Mouse (Mus musculus) kidney, postnatal 0 days (tissue): Measurements from ENCODE around the gene Srgap3. TPM values are rescaled to one million over a fixed set of nuclear protein-coding genes. Genes with fewer than 3 reads are reported as not detected.

Experiments used
- ATAC-seq: fragments of 200-750 bp; cut with Nextera tagmentation; replicated peaks from 2 replicates; pipeline ENCODE4 v1.8.0; 2017; ENCODE audit warnings: low read depth, moderate number of reproducible peaks, moderate TSS enrichment, moderate library complexity; ENCODE audit not compliant: low FRiP score
- DNase-seq: peaks from one replicate; pipeline ENCODE4 v3.0.0-alpha.2; 2016; ENCODE audit warnings: low spot score
- H3K27ac ChIP-seq: fragments of 300-500 bp; sonication (generic); 2 replicates; pipeline ENCODE4 v1.5.1; 2014; ENCODE audit warnings: mild to moderate bottlenecking
- H3K27me3 ChIP-seq: fragments of 300-500 bp; sonication (generic); 2 replicates; pipeline ENCODE4 v1.6.1; 2014; ENCODE audit warnings: low read length, mixed read lengths; ENCODE audit not compliant: insufficient read depth
- H3K36me3 ChIP-seq: fragments of 300-500 bp; sonication (generic); 2 replicates; pipeline ENCODE4 v1.6.1; 2014; ENCODE audit warnings: low read length, mixed read lengths; ENCODE audit not compliant: insufficient read depth
- H3K4me1 ChIP-seq: fragments of 300-500 bp; sonication (generic); replicated peaks from 2 replicates; pipeline ENCODE4 v1.6.1; 2014; ENCODE audit warnings: antibody characterized with exemption, low read length, mixed read lengths; ENCODE audit not compliant: insufficient read depth
- H3K4me2 ChIP-seq: fragments of 300-500 bp; sonication (generic); 2 replicates; pipeline ENCODE4 v1.6.1; 2014; ENCODE audit warnings: mild to moderate bottlenecking, low read length, moderate library complexity, mixed read lengths
- H3K4me3 ChIP-seq: fragments of 300-500 bp; sonication (generic); replicated peaks from 2 replicates; pipeline ENCODE4 v1.5.1; 2014; ENCODE audit warnings: low read depth, low read length
- H3K9ac ChIP-seq: fragments of 300-500 bp; sonication (generic); 2 replicates; pipeline ENCODE4 v1.6.1; 2014; ENCODE audit warnings: low read depth, low read length
- H3K9me3 ChIP-seq: fragments of 300-500 bp; sonication (generic); replicated peaks from 2 replicates; pipeline ENCODE4 v1.6.1; 2016; ENCODE audit warnings: low read length, inconsistent platforms, mixed read lengths
- CTCF ChIP-seq: IDR thresholded peaks from 2 replicates; pipeline ENCODE4 v1.5.1; 2016; ENCODE audit warnings: antibody characterized with exemption, low read depth, mild to moderate bottlenecking, moderate library complexity
- WGBS: fragments of 180-500 bp; shearing (Covaris S2); extraction: QIAGEN DNeasy Blood & Tissue Kit; methylation state at CpG from one replicate; pipeline ENCODE4 v1.1.7; 2014; 5-methylcytosine and 5-hydroxymethylcytosine counted together
- polyA plus RNA-seq: library from polyadenylated mRNA; unstranded; fragments of >200 nt; fragmentation: Nextera tagmentation; extraction: Ambion mirVana; gene quantifications from 2 replicates; pipeline ENCODE4 v1.2.1, GENCODE M21; 2015

Gene Srgap3
- polyA plus RNA-seq, 1 experiment from 2014 or later = 2.1 TPM

- H3K4me2 ChIP-seq = no peak overlapping the region
- H3K4me1 ChIP-seq = no peaks in the 10 kb centered on the region
- DNase-seq = no peak
- H3K4me3 ChIP-seq = no peak overlapping the region
- H3K27ac ChIP-seq = no peak overlapping the region
- 76% methylated on average over 6 of the region's 6 CpGs for WGBS
- H3K27me3 ChIP-seq = no peaks in the 10 kb centered on the region
- ATAC-seq = no peak
- no peak for TF ChIP-seq CTCF
- no peak overlapping the region for H3K9ac ChIP-seq
- H3K9me3 ChIP-seq = no peaks in the 10 kb centered on the region
- no peaks in the 10 kb centered on the region for H3K36me3 ChIP-seq
Observed at GRCm38 (mm10) chr6:112857057-112857456, 90.0 kb downstream of the Srgap3 start.

DNA sequence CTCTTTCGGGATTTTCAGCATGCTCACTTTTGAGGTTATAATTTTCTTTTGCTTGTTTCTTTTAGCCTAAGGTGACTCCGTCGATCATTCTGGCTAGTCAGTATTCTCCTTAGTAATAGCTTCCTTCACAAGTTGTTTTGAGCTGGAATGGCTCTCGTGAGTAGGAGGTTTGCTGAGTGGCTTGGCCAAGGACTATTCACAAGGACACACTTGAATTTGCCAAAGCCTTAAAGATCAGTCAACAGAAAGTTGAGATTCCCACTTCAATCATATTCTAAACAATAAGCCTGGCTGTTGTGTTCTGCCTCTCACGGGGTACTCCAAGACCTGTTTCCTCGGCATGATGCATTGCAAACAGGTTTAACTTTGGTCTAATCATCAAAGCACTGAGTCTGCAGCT, 91.9 kb downstream of the Srgap3 start:
- H3K4me2 ChIP-seq = no peak overlapping the region
- DNase-seq = no peak
- 89% methylated on average over 6 of the region's 6 CpGs for WGBS

GRCm38 (mm10) chr6:112852261-112853235, 94.5 kb downstream of the Srgap3 start:
- 66% methylated on average over 14 of the region's 14 CpGs for WGBS
- no peak for ATAC-seq
- Histone ChIP-seq H3K27ac (no peak overlapping the region), H3K4me1 (no peaks in the 10 kb centered on the region), H3K4me3 (no peak overlapping the region), H3K9me3 (no peaks in the 10 kb centered on the region), H3K9ac (no peak overlapping the region), H3K36me3 (no peaks in the 10 kb centered on the region), H3K27me3 (no peaks in the 10 kb centered on the region), H3K4me2 (no peak overlapping the region)
- TF ChIP-seq CTCF = 0 out of 2 replicates have a peak, but pooled peaks have one; percentile 5
- DNase-seq = no peak

More for the DNA sequence above, 91.9 kb downstream of the Srgap3 start:
- H3K27me3 ChIP-seq = no peaks in the 10 kb centered on the region
- no peak for ATAC-seq
- TF ChIP-seq CTCF = no peak
- H3K9me3 ChIP-seq = no peaks in the 10 kb centered on the region
- H3K9ac ChIP-seq = no peak overlapping the region
- H3K4me1 ChIP-seq = no peaks in the 10 kb centered on the region
- no peaks in the 10 kb centered on the region for H3K36me3 ChIP-seq
- H3K4me3 ChIP-seq = no peak overlapping the region
- H3K27ac ChIP-seq = no peak overlapping the region

- Histone ChIP-seq H3K9me3 (no peaks in the 10 kb centered on the region), H3K4me3 (no peak overlapping the region), H3K27ac (no peak overlapping the region), H3K27me3 (no peaks in the 10 kb centered on the region), H3K4me2 (no peak overlapping the region), H3K36me3 (no peaks in the 10 kb centered on the region), H3K9ac (no peak overlapping the region), H3K4me1 (no peaks in the 10 kb centered on the region)
- 52% methylated on average over 5 of the region's 5 CpGs for WGBS
- no peak for ATAC-seq
- TF ChIP-seq CTCF = no peak
- DNase-seq = no peak
Observed at GRCm38 (mm10) chr6:112850745-112851144, 96.3 kb downstream of the Srgap3 start.

DNA sequence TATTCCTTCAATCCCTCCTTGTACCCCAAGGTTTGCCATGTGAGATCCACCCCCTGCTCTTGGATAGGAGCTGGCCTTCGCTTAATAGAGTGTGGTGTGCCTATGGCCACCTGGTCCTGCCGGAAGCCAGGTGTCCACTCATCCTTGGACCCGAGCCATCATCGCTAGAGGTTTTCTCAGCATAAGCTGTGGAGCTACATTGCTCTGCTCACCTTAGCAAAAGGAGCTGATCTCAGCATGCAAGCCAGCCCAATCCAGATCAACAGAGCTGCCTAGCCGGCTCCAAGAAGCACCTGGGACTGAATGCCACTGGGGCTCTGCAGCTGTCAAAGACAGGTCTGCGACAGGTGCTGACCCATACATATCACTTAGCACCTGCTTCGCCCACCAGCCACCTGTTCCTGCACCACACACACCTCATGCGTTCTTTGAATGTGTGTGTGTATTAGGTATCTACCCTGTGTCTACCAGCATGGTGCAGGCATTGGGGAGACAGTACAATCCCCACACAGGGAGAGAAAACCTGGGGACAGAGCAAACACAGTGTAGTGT, 98.4 kb downstream of the Srgap3 start:
- 95% methylated on average over 8 of the region's 8 CpGs for WGBS
- Histone ChIP-seq H3K4me2 (no peak overlapping the region), H3K27me3 (no peaks in the 10 kb centered on the region), H3K4me3 (no peak overlapping the region), H3K9me3 (no peaks in the 10 kb centered on the region), H3K9ac (no peak overlapping the region), H3K27ac (no peak overlapping the region), H3K36me3 (no peaks in the 10 kb centered on the region), H3K4me1 (no peaks in the 10 kb centered on the region)
- DNase-seq (no peak), ATAC-seq (no peak)
- TF ChIP-seq CTCF = no peak

DNA sequence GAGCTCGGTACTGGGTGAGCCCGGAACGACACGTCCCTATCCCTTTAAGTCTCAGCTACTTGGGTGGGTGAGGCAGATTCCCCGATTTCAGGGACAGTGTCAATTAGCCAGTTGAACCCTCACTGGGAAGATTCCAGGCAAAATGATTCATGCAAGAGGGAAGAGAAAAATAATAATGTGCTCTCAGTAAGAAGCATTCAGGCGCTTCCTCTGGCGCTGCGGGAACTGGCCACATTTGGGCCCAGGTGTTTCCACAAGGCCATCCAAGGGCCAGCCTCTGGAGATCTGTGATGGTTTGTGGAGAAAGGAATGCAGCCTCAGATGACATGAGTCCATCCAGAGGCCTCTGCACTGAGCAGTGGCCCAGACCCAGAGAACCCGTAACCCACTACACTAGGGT, 100.2 kb downstream of the Srgap3 start:
- 93% methylated on average over 9 of the region's 9 CpGs for WGBS
- TF ChIP-seq CTCF = no peak
- H3K9me3 ChIP-seq = no peaks in the 10 kb centered on the region
- H3K27me3 ChIP-seq = no peaks in the 10 kb centered on the region
- ATAC-seq (no peak), DNase-seq (no peak)
- H3K4me2 ChIP-seq = no peak overlapping the region
- H3K27ac ChIP-seq = no peak overlapping the region
- no peak overlapping the region for H3K4me3 ChIP-seq
- H3K36me3 ChIP-seq = no peaks in the 10 kb centered on the region
- H3K9ac ChIP-seq = no peak overlapping the region
- 0 out of 2 replicates have a peak, but pooled peaks cover 7% of the 10 kb centered on the region for H3K4me1 ChIP-seq
